Mouse (Mus musculus): ENCODE results near the gene Dhx38.

Dhx38 gene

GRCm38 (mm10) chr8:109544049-109544448 is 21.6 kb downstream of the Dhx38 start:
- DNase-seq, result no peak

GRCm38 (mm10) chr8:109542748-109543519 is 22.7 kb downstream of the Dhx38 start:
- DNase-seq, result no peak

DNA sequence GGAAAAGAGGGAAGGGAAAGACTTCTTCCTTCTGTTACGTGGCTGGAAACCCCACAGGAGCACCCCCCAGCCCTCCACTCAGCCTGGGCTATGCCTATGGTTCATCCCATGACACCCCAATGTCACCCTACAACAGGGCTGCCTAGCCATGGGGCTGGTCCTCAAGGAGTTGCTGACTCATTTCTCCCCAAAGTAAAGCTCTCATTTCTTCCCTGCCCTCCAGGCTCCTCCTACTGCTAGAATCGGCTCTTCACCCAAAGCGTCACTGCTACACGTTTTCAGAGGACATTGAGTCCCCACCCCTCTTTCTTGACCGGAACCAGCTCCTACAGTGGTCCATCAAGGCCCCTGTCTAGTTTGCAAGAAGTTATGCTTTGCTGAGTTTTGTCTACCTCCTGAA is 23.5 kb downstream of the Dhx38 start:
- no peak for DNase-seq

DNA sequence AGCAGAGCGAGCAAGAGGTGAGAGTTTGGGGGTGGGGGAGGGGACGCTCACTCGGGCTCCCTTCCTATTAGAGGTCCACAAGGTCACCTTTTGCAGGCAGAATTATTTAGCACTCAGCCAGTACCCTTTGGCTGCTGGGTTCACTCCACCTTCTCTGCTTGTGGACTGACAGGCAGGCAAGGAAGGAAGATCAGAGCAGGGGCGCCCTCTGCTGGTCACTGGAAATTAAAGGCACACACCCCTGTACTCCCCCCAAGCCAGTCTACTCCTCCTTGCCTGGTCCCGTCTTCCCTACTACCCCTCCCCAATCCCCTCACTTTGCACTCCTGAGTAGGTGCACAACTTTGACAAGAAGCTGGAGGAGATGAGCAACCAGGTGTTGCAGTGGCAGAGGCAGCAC is 29.0 kb downstream of the Dhx38 start:
- peak; percentile 65 for DNase-seq

DNA sequence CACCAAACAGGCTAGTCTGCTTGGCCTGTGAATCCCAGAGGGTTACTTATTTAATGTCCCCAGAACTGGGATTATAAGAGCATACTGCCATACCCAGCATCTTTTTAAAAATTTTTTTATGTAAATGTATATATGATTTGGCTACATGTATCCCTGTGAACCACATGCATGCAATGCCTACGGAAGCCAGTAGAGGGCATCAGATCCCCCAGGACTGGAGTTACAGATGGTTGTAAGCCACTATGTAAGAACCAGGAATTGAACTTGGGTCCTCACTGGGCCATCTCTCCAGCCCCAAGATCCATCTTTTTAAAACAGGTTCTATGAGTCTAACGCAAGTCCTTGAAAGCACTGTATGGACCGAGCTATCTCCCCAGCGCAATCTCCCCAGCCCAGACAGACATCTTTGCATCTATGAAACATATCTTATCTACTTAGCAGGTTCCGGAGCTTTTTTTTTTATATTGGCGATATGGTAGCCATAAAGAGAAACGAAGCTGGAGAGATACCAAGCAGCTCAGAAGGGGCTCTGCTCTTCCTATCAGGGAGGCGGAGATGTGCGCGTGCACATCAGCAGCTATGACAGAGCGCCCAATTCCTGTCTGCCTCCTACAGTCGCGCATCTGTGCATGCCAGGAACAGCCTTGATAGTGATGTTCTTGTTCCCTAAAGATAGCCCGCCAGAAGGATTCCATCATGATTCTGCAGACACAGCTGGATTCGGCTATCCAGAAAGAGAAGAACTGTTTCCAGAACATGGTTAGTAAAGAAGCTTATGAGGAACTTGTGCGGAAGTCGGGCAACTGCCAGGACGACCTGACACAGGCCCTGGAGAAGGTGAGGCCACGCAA is 30.3 kb downstream of the Dhx38 start:
- no peak for DNase-seq

DNA sequence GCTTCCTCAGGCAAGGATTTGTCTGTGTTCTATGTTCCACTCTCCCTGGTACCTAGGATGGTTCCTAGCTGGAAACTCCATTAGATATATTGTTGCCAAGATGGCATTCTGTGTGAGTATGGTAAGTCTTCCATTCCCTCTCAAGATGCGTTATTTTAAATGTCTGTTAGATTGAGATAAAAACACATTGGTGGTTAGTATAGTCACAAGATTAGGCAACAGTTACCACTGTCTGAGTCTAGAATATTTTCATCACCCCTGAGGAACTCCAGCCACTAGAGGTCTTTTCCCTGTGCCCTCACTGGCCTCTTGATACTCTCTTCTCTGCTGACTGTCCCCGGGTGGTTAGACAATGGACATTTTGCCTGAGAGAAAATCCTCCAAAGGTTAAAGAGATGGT is 41.7 kb downstream of the Dhx38 start:
- no peak for DNase-seq

GRCm38 (mm10) chr8:109505560-109505959 is 60.1 kb downstream of the Dhx38 start:
- no peak for DNase-seq

DNA sequence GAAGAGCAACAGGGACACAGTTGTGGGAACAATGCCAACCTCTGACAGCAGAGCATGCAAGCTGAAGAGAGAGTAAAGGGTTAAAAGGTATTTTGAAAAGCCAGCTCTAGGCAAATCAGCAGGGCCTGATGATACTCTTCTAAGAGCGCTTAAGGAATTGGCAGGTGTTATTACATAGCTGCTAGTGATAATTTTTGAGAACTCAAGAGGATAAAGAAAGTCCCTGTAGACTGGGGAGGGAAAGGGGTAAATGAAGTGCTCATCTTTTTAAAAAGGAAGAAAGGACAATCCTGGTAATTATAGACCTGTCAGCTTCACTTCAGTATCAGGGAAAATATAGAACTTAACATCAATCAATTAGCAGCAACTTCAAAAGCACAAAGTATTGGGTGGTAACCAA is 62.1 kb downstream of the Dhx38 start:
- DNase-seq, result no peak

DNA sequence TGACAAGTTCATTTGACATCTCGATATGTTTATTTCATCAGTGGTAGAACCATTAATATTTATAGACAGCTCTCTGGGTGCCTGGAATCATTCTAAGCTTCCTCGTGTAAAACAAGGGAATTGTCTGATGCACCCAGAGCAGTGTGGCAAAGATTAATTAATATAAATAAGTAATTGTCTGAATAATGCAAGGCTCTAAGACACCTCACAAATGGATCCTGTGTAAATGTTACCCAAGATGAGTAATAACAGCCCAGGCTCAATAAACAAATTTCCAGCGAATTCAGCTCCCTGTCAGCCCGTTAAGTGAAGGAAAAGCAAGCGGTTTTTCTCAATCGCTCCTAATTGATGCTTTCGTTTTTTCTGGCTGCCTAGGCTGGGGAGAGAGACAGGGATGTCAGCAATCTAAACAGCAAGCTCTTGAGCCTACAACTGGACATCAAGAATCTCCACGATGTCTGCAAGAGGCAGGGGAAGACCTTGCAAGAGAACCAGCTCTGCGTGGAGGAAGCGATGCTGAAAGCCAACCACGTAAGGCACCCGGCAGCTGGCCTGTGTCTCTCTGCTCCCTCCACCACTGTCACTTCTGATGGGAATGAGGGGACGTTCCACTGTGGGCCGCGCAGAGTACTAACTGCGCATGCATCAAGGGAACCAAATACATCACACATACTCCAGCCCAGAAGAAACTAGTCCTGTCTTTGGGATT is 66.5 kb downstream of the Dhx38 start:
- no peak for DNase-seq
